Mouse (Mus musculus) small intestine, adult 2 months (tissue): ENCODE data around the gene Krt42.

Experiments used
- CTCF ChIP-seq: fragments of 200-500 bp; IDR thresholded peaks from 2 replicates; pipeline ENCODE4 v1.5.1; 2012; ENCODE audit warnings: low read depth, mild to moderate bottlenecking, control low read depth, inconsistent platforms, low read length, moderate library complexity, mixed read lengths; ENCODE audit not compliant: insufficient replicate concordance, insufficient read length; ENCODE audit errors: extremely low read depth
- POLR2A ChIP-seq: fragments of 200-500 bp; IDR thresholded peaks from 2 replicates; pipeline ENCODE4 v1.6.1; 2012; ENCODE audit warnings: low read depth, mild to moderate bottlenecking, control low read depth, inconsistent platforms, low read length, moderate library complexity

- no peak for TF ChIP-seq CTCF
- TF ChIP-seq POLR2A, result no peak
Measured at GRCm38 (mm10) chr11:100262058-100262980, 7.4 kb downstream of the Krt42 start.
